Mouse (Mus musculus) CH12F3 (cell line): ENCODE measurements at regions not wholly inside any gene's neighbourhood (a gene's known extent, or its start where the extent isn't known, plus 50 kb on each side); places are given as distances from the start of the nearest gene placed in this dataset.

ENCODE experiments used
- in situ Hi-C: fragments of 300-500 bp; cut with MboI; formaldehyde crosslinking; loops from 2 replicates; pipeline ENCODE4 v1.14.3; 2020; ENCODE audit warnings: low sequenced_read_pairs

DNA sequence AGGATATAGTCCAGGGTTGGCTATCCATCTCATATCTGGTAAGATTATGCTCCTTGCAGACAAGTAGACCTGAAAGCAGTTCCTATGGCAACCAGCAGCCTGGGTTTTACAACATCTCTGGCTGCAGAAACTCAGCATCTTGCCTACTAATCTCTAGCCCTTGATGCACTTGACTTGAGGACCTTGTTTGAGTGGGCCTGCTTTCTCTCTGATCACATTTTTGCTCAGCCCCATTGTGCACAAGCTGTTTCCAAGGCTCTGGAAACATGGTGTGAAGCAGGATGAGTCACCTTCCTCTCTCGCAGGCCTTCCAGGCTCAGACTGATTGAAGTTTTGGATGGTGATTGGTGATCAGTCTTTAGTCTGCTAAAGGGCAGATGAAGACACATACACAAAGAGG, 224.4 kb upstream of the Eef2kmt start:
- in situ Hi-C loops: no loop called here

DNA sequence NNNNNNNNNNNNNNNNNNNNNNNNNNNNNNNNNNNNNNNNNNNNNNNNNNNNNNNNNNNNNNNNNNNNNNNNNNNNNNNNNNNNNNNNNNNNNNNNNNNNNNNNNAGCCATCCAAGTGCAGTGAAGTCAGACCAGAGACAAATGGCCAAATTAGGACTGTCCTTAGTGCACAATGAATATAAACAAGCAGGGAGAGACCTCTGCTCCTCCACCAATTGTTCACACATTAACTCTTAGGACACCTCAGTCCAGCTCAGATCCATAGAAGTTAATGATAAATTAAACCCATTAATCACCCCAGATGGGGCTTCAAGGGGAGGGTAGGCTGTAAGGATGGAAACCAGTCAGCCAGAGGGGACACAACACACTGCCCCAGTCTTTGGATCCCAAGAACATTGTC, 223.2 kb upstream of the Eef2kmt start:
- in situ Hi-C loops: loop anchor here (10.0 kb wide), 1 partner anchor 56 kb away; no protein-coding TSS in a partner anchor

DNA sequence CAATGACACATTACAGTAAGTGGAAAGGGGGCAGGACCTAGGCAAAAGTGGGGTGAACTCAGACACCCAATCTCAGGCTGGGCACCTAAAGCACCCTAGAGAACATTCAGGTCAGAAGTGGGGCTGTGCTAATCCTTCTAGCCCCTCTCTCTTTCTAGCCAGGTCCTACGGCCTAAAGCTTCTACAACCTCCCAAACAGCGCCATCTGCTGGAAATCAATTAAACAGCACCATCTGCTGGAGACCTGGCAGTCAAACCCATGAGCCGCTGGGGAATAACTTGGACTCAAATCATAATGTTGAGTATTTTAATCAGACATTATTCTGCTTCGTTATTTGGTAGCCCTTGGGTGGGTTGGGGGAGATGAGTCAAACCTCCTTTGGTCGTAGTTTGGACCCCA, 215.5 kb upstream of the Eef2kmt start:
- in situ Hi-C loops: loop anchor here (10.0 to 25.0 kb wide), 2 partner anchors 63 to 1016 kb away; no protein-coding TSS in a partner anchor

DNA sequence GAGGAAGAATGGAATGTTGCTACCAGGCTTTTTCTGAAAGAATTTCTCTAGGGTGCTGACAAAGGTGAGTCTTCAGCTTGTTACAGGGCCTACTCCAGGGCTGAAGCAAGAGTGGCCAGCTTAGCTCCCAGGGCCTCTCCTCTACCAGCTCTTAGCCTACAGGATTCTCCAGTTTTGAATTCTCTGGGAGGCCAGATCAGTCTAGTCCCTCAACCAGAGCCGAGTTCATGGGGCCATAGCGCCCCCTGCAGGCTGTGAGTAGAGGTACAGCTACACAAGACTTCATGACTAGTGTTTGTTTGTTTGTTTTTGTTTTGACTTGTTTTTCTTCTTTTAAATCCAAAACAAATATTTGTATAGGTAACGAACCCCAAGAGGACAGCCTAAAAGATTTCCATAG, 211.8 kb upstream of the Eef2kmt start:
- in situ Hi-C loops: loop anchor here (25.0 kb wide), 1 partner anchor 1020 kb away; no protein-coding TSS in a partner anchor

GRCm38 (mm10) chr16:5466760-5467159, 211.0 kb upstream of the Eef2kmt start:
- in situ Hi-C loops: loop anchor here (25.0 kb wide), 1 partner anchor 1021 kb away; no protein-coding TSS in a partner anchor

DNA sequence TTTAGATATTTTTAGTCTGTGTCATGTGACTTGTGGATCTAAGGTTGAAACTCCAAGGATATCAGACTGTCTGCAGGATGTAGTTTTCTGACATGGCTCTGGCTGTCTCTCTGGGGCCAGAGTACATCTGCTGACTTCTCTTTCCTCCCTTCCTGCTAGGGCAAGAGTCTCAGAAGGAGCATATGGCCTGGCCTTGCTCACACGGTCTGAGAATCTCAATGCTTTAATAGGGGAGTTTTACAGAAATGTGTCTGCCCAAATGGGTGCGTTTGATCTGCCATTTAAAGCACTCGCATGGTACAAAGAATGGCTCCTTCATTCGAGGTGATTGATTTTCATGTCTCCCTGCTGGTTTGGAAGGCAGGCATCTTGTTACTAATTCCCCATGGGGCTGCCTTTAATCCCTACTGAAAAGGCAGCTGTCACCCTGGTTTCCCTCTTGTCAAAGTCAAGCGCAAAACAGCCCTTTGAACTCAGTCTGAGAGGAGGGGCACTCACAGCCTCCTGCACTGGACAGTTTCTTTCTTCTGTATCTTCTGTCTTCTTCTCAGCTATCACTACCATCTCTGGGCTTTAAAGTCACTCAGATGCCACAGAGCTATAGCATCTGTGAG, 199.7 kb upstream of the Eef2kmt start:
- in situ Hi-C loops: loop anchor here (25.0 kb wide), 1 partner anchor 1032 kb away; no protein-coding TSS in a partner anchor

DNA sequence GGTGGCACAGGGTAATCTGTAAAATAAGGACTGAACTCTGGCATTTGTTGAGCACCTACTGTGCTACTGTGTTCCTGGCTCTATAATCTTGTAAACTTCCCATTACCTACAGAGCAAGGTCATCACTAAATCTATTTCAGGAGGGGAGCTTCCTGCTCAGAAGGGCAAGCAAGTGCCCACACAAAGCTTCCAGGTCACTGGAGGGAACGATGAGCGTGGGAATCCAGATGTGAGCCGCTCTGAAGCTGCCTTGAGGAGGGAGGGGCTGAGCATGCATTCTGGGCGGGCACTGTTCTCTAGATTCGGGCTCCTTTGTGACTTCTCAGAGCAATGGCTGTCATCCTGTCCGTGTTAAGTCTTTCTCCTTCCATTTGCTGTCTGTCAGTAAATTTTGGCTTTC, 198.5 kb upstream of the Eef2kmt start:
- in situ Hi-C loops: loop anchor here (25.0 kb wide), 1 partner anchor 1033 kb away; no protein-coding TSS in a partner anchor

- in situ Hi-C loops: loop anchor here (25.0 kb wide), 1 partner anchor 1034 kb away; no protein-coding TSS in a partner anchor
Observed at GRCm38 (mm10) chr16:5452971-5453370, 197.2 kb upstream of the Eef2kmt start.

DNA sequence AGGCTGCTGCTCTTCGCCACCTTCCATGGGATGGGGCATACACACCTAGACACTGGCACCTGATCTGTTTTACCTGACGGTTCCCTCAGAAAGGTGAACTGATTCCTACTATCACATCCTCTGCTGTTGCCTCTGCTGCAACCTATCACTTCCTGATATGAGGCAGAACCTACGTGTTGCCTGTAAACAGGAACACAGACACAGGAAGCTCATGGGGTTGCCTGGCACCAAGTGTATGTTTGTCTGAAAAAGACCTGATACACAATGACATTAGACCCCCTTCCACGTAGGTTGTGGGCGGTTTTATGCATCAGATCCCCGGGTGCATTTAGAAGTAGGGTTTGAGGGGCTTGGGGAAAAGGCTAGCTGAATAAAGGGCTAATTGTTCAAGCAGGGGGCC, 190.0 kb upstream of the Eef2kmt start:
- in situ Hi-C loops: no loop called here

DNA sequence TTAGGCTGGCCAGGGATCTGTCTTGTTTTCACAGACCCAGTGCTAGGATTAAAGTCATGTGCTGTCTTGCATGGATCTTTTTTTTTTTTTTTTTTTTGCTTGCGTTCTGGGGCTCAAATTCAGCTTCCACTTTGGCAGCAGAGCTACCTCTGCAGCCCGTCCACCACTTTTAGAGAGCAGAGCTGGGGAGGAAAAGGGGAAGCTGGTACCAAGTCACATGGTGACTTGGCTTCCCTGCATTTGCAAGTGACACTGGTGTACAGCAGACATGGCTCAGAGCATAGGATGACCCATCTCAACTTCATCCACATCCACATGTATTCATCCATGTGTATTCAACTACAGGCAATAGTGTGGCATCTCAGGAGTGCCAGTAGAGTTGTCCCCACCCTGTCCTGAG, 189.0 kb upstream of the Eef2kmt start:
- in situ Hi-C loops: no loop called here

DNA sequence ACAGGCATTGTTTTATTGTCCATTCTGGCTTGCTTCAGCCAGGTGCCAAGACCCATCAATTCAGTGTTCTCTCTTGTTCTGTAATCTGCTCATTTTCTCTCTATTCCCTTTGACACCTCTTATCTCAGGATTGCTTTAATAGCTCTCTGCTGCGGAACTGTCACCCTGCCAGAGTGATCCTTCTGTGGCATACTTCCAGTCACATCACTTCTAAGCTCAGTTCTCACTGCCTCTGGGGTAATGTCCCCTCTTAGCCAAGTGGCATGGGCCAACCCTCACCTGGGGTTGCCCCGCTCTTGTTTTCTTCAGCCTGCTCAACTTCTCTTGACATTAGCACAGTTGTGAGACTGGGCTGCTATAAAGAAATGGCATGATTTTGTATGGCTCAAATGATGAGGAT, 183.9 kb upstream of the Eef2kmt start:
- in situ Hi-C loops: no loop called here

DNA sequence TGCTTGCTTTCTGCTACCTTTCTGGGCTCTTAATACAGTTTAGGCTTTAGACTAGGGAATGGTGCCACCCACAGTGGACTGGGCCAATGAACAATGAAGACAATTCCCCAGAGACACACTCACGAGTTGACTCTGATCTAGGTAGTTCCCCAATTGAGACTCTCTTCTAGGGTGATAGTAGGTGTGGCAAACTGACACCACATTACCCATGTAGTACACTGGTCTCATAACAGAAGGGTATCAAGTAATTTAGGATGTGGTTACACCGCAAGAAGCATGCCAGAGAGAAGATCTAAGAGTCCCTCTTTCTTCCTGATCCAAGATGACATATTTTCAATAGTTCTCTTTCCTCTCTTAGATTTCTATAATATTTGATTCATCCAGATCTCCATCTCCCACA, 182.6 kb upstream of the Eef2kmt start:
- in situ Hi-C loops: no loop called here

- in situ Hi-C loops: no loop called here
Observed at GRCm38 (mm10) chr16:5431689-5432088, 175.9 kb upstream of the Eef2kmt start.

GRCm38 (mm10) chr16:5431111-5431510, 175.3 kb upstream of the Eef2kmt start:
- in situ Hi-C loops: no loop called here

- in situ Hi-C loops: no loop called here
Observed at GRCm38 (mm10) chr16:5429466-5429865, 173.7 kb upstream of the Eef2kmt start.

- in situ Hi-C loops: no loop called here
Observed at GRCm38 (mm10) chr16:5425908-5426307, 170.1 kb upstream of the Eef2kmt start.

GRCm38 (mm10) chr16:5422041-5422440, 166.3 kb upstream of the Eef2kmt start:
- in situ Hi-C loops: no loop called here

- in situ Hi-C loops: no loop called here
Observed at GRCm38 (mm10) chr16:5421591-5421990, 165.8 kb upstream of the Eef2kmt start.

GRCm38 (mm10) chr16:5419467-5419866, 163.7 kb upstream of the Eef2kmt start:
- in situ Hi-C loops: loop anchor here (10.0 kb wide), 1 partner anchor 105 kb away; no protein-coding TSS in a partner anchor

DNA sequence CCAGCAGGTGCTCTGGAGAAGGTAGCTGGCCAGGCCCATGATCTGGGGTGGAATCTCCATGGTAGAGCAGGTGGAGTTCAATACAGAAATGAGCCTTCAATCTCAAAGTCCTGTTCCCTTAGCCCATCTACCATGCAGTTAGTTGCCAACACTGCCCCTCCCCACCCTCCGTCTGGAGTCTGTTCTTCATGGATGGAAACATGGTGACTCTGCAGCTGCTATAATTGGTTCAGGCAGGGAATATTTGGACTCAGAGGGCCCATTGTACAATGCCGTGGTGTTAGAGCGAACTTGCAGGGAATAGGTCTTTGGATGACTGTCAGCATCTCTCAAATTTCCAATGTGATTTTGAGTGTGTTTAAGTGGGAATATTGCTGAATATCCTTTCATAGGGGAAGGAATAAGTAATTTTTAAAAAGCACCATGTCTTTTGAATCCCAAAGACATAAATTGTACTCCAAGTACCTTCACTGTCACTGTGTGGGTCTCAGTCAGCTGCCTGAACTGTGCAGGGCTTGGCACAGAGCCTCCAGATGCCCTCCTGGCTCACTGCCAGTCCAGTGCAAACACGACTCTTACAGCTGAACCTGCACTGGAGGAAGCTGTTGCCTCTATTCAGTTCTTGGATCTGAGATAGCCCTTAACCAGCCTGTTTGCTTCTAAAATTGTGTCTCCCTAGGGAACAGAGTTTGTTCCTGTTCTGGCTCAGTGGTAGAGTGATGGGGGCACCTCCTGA, 162.8 kb upstream of the Eef2kmt start:
- in situ Hi-C loops: loop anchor here (10.0 kb wide), 1 partner anchor 104 kb away; no protein-coding TSS in a partner anchor

DNA sequence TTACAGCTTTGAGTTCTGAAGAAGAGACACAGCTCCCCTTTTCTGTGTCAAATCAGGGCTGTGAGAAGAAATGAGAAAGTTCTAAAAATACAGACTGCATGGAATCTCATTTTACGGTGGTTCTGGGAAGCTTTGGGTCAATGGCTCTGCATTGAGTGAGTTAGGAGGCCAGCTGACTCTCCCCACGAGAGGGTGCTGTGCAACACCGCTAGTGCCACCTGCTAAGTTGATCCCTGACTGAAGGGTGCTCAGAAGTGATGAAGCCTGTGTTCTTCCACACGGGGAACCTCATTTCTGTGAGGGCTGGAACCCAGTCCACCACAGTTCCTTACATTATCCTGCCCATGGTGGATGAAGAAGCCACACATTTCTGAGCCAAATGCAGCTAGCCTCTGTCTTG, 159.5 kb upstream of the Eef2kmt start:
- in situ Hi-C loops: loop anchor here (10.0 kb wide), 1 partner anchor 101 kb away; no protein-coding TSS in a partner anchor
